Mouse (Mus musculus) urinary bladder, adult 2 months (tissue): ENCODE results near the gene Usf3. TPM values are rescaled to one million over a fixed set of nuclear protein-coding genes. Genes with fewer than 3 reads are reported as not detected.

ENCODE experiments used
- DNase-seq: peaks from one replicate; pipeline ENCODE4 v3.0.0; 2022; ENCODE audit warnings: low spot score
- polyA plus RNA-seq: library from polyadenylated mRNA; depleted of rRNA; stranded (reverse); fragments of >200 nt; gene quantifications from 2 replicates; pipeline ENCODE4 v1.2.3, GENCODE M21; 2012; rRNA removed

The Usf3 gene
- 8.6 and 10.7 TPM in 2 replicates for polyA plus RNA-seq

DNA sequence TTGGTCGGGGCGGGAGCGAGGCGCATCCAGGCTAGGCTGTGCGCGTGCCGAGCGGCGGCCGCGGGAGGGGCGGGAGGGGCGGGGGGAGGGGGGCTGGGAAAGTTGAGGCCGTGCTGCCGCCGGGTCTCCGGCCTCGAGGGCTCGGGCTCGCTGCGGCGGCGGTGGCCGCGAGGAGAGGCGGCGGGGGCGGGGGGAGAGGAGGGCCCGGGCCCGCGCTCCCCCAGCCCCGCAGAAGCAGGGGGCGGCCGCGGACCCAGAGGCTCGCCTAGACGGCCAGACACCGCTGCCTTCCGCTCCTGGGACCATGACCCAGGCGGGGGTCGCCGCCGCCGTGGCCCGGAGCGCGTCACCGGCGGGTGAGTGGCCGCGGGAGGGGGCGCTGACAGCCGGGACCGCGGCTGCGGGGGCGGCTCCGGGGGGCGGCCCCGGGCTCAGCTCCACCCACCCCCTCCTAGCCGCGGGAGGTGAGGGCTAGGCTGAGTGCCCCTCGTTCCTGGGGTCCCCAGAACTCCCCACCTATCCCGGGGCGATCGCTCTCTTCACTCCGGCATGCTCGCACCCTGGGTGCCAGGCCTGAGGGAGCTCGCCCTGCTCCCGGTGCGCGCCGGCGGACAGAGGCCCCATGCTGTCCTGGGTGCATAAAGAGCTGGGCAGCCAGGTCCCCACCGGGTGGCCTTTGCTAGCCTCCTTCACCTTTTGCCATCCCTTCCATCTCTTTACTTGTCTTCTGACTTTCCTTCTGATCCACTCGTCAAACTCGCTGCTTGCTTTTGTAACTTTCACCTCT, at the start of gene Usf3:
Gene Usf3, plus strand, starts transcription at position 92 of the 787 bp plus-strand sequence.
- DNase-seq = peak; percentile 63

DNA sequence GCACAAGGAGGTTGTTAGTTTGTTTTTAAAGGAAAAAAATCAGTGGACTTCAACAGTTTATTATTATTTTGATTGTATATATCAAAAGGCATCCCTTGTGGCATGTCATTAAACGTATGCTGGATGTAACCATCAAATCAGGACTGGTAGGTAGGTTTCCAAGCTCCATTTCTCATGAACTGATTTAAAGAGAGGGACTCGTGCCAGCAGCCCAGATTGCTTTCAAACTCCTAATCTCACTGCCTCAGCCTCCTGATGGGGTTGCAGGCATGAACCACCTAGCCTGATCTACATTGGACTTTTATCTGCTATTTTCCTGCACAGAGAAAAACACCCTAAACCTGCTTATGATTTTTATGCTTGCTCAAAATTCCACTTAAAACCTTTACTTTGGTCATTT, 49.3 kb upstream of the Usf3 start:
- DNase-seq = no peak

DNA sequence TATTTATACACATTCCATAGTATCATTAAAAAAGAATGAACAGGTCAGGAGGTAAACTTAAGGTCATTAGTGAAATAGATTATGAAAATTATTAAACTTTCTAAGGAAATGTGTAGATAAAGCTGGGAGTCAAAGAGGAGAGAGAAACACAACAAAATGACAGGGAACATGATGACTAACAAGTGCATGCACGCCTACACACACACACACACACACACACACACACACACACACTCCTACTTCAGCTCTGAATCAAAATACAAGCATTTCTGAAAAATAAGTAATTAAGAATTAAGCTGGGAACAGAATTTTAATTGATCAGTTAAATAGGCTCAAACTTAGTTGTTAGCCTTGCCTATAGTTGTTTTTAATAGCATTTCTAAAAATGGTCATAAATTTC, 48.3 kb upstream of the Usf3 start:
- no peak for DNase-seq

GRCm38 (mm10) chr16:44125436-44125835, 47.6 kb upstream of the Usf3 start:
- no peak for DNase-seq

DNA sequence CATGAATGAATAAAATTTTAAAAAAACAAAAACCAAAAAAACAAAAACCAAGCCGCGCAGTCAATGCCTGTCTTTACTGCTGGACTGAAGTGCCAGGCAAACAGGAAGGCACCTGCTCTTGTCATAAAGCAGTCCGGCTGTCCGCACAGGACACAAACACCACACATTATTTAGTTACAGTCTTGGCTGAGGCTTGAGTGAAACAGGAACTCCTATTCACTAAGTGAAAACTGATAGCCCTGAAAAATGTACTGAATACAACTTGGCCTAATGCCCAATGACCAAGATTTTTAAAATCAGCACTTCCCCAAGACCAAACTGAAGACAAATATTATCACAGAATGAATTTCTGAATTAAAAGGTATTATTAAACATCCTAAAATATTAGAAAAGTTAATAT, 46.6 kb upstream of the Usf3 start:
- DNase-seq = no peak

- DNase-seq = no peak
Observed at GRCm38 (mm10) chr16:44132300-44132699, 40.7 kb upstream of the Usf3 start.

GRCm38 (mm10) chr16:44133187-44133586, 39.9 kb upstream of the Usf3 start:
- no peak for DNase-seq

DNA sequence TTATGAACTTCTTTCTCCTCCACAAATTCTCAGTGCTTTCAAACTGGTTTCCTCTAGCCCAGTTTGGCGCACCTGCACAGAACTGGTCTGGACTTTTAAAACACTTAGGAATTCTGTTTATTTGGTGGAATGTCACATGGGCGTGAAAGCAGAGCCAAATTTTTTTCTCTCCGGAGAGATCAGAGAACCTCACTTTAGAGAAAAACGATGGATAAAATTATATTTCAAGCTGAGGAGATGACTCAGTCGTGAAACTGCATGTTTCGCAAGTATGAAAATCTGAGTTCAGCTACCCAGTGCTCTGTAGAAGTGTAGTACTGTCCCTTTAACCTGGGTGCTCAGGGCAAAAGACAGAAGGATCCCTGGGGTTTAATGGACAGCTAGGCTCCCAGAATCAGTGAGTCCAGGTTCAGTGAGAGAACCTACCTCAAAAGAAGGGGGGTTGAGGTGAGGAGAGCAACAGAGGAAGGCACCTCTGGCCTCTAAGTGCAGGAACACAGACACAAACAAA, 36.5 kb upstream of the Usf3 start:
- DNase-seq = no peak

DNA sequence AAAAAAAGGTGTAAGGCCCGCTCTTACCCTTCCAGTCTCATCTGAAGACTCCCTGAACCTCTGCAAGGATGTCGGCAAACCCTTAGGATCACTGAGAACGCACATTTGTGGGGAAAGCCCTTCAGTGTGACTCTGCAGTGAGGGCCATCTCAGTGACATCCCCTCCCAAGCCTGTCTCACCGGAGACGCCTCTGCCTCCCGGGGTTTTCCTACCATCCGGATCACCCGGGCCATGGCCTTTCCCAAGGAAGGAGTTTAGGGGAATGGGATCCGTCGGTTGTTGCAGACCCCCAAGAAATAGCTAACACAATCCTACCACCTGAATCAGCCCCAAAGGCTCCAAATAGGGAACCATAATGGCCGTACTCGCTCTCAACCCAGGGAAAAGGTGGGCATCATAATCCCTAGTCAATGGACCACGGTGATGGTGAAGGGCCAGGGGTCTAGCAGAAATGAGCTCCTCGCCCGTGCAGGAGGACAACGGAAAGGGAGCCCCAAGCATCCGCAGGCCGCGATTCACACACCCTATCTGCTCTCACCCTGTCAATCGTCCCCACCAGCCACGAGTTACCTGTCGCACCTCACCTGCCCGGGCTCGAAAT, 34.6 kb upstream of the Usf3 start:
- peak; percentile 26 for DNase-seq

GRCm38 (mm10) chr16:44138979-44139535, 34.0 kb upstream of the Usf3 start:
- DNase-seq = peak; percentile 82

DNA sequence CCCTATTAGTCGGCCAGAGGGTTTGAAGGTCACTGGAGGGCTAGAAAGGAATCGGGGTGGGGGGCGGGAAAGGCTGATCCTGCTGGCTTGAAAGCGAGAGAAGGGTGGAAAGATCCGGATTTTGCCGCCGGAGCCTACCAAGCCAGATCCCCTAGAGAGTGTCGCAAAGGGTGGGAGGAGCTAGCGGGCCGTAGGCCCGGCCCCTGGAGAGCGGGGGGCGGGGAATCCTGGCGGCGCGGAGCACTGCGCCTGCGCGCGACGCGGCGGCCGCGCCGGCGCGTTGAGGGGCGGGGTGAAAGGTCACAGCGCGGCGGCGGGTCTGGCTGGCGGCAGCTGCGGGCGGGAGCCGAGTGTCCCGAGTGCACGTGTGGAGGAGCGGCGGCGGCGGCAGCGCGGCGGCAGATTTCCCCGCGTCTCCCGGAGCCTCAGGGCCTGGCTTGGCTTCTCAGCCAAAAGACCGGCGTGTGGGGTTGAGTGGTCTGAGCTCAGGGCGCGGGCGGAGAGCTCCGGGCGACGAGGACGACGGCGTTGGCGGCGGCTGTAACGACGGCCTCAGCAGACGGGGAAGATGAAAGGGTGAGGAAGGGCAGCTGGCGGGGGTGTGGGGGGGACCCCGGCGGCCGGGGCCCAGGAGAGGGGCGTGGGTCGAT, 33.4 kb upstream of the Usf3 start, which contains the start of the genes Atp6v1a and Naa50:
Gene Atp6v1a, minus strand, starts transcription at position 170 of the 650 bp plus-strand sequence.
Gene Naa50, plus strand, starts transcription at position 295 of the 650 bp plus-strand sequence.
- DNase-seq = peak; percentile 89

DNA sequence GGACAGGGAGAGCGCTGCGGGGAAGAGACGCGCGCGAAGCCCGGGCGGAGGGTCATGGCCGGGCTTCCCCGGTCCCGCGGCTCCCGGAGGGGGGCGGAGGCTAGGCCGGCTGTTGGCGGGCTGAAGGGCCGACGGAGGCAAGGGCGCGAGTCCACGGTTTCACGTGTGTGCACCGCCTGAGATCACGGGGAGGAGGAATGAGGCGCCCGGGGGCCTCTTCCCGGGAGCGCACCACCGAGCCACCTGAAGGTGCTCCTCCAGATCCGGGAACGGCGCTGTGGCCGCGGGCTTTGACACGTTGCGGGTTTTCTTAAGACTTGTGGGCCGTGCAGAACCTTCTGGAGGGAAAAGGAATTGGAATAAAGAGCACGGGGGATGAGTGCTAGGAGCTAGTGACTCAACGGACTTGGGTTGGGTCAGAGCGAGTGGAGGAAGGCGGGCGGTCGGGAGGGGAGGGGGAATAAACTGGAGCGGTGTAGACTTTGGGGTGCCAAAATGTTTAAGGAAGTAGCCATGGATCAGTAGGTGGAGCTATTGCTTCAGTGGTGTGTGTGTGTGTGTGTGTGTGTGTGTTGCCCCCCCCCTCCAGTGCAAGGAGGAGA, 32.8 kb upstream of the Usf3 start:
- peak; percentile 67 for DNase-seq

- DNase-seq = no peak
Observed at GRCm38 (mm10) chr16:44141483-44141882, 31.6 kb upstream of the Usf3 start.

GRCm38 (mm10) chr16:44149002-44149767, 23.9 kb upstream of the Usf3 start:
- no peak for DNase-seq

GRCm38 (mm10) chr16:44154497-44155057, 18.5 kb upstream of the Usf3 start:
- DNase-seq = no peak

DNA sequence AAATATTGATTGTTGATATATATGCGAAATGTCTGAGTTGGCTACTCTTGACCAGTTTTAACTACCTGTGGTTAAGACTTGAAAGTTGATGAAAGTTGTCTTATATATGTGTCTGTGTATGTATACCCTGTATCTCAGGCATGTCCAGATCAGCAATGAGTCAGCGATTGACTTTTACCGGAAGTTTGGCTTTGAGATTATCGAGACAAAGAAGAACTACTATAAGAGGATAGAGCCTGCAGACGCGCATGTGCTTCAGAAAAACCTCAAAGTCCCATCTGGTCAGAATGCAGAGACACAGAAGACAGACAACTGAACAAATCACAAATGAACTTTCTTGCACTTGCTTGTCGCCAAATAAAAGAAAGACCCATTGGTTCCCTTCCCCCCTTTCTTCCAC, 13.7 kb upstream of the Usf3 start:
- no peak for DNase-seq

- DNase-seq = no peak
Observed at GRCm38 (mm10) chr16:44163831-44164230, 9.2 kb upstream of the Usf3 start.

DNA sequence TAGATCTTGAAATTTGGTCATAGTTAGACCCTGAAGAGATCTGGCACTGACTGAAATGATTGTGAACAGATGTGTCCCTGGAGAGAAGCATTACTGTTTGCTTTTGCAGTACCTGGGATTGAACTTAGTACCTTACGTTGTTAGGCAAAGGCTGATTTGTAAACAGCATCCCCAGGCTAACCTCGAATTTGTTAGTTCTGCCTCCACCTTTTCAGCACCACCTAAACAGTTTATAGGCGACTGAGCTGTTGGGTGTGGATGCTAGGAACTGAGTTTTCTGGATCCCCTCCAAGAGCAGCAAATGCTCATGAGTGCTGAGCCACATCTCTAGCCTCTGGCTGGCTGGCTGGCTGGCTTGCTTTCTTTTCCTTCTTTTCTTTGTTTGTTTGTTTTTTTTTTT, 7.9 kb upstream of the Usf3 start:
- DNase-seq = no peak

- no peak for DNase-seq
Observed at GRCm38 (mm10) chr16:44168990-44169389, 4.1 kb upstream of the Usf3 start.

DNA sequence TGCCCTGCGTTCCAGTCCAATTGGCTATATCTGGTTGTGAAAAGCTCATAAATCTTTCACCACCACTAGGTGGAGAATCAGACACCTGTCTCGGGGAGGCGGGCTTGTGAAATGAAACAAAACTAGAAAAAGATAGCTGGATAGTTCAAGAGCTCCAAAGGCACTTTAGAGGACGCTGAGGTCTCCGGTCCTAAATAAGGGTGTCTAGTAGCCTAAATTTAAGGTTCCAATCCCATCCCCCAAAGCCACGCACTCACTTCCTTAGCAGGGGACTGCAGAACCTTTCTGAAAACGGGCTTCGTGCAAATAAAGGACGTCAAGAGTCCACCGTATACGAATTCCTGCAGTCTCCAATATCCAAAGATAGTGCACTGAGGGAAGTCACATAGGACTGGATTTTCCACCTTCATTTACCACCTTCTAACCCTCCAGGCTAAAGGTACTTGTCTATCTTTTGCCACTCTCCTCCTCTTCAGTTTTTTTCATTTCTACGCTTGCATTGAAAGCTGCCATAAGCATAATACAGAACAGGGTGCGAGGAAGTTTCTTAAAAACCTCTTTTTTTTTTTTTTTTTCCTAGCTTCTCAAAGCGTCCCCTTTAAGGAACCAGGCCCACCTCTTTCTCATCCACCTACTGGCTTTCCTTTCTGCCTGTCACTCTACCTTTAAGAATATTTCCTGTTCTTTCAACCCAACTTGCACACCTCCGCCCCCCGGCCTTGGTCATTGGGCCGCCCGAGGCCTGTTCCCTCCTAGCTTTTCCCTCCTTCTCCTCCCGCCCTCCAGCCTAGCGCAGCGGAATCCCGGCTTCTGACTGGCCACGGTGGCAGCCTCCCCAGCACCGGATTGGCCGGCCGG, 520 bp upstream of the Usf3 start:
- DNase-seq = peak; percentile 95
